Mouse (Mus musculus) MEL (cell line): ENCODE results near the gene Alox15. TPM values are rescaled to one million over a fixed set of nuclear protein-coding genes. Genes with fewer than 3 reads are reported as not detected.
A peak's percentile ranks its signal among the peaks of the same experiment; 100 is the strongest.

Source experiments
- DNase-seq: peaks from one replicate; pipeline ENCODE4 v3.0.0; 2011; ENCODE audit warnings: low read depth, low spot score
- H3K27ac ChIP-seq: 2 replicates; pipeline ENCODE4 v1.5.1; 2012; ENCODE audit warnings: low read depth, mild to moderate bottlenecking, control low read depth, low read length, moderate library complexity; ENCODE audit not compliant: control insufficient read depth
- H3K27me3 ChIP-seq, 2 experiments: fragments of 150-350 bp in 1 of 2; sonication (generic) in 1 of 2; 2 replicates each; pipeline ENCODE4 v1.6.1; 2012; ENCODE audit warnings: low read length in 2 of 2, mild to moderate bottlenecking in 2 of 2, improper control_type of control experiment in 1 of 2, moderate library complexity in 1 of 2; ENCODE audit not compliant: insufficient read depth in 2 of 2, control insufficient read depth in 1 of 2
- H3K36me3 ChIP-seq, 2 experiments: 2 replicates each; pipeline ENCODE4 v1.6.1; 2012 to 2014; ENCODE audit warnings: low read length in 2 of 2, improper control_type of control experiment in 1 of 2, inconsistent platforms in 1 of 2, mild to moderate bottlenecking in 1 of 2; ENCODE audit not compliant: insufficient read depth in 2 of 2, control insufficient read depth in 1 of 2
- H3K4me1 ChIP-seq, 2 experiments: fragments of 150-350 bp in 1 of 2; sonication (generic) in 1 of 2; 2 replicates each; pipeline ENCODE4 v1.6.1; 2012; ENCODE audit warnings: low read length in 2 of 2, improper control_type of control experiment in 1 of 2, mild to moderate bottlenecking in 1 of 2; ENCODE audit not compliant: insufficient read depth in 2 of 2, control insufficient read depth in 1 of 2
- H3K4me3 ChIP-seq, 2 experiments: fragments of 150-350 bp in 1 of 2; sonication (generic) in 1 of 2; 2 replicates each; pipeline ENCODE4 v1.5.1; 2012; ENCODE audit warnings: low read depth in 2 of 2, low read length in 2 of 2, mild to moderate bottlenecking in 2 of 2, moderate library complexity in 2 of 2, control low read depth in 1 of 2, improper control_type of control experiment in 1 of 2; ENCODE audit not compliant: control insufficient read depth in 1 of 2, insufficient read depth in 1 of 2
- H3K79me2 ChIP-seq: 2 replicates; pipeline ENCODE4 v1.6.1; 2012; ENCODE audit warnings: mild to moderate bottlenecking, low read length, moderate library complexity; ENCODE audit not compliant: control insufficient read depth, poor library complexity, insufficient read depth
- H3K9ac ChIP-seq: 2 replicates; pipeline ENCODE4 v1.6.1; 2012; ENCODE audit warnings: low read depth, mild to moderate bottlenecking, control low read depth, low read length, moderate library complexity; ENCODE audit not compliant: control insufficient read depth, poor library complexity, severe bottlenecking
- H3K9me3 ChIP-seq: fragments of 150-350 bp; sonication (generic); replicated peaks from 2 replicates; pipeline ENCODE4 v1.6.1; 2012; ENCODE audit warnings: mild to moderate bottlenecking, low read length, improper control_type of control experiment, moderate library complexity; ENCODE audit not compliant: insufficient read depth
- BHLHE40 ChIP-seq: IDR thresholded peaks from 2 replicates; pipeline ENCODE4 v1.6.1; 2012; ENCODE audit warnings: low read depth, mild to moderate bottlenecking, inconsistent platforms, low read length, improper control_type of control experiment, borderline replicate concordance
- CHD2 ChIP-seq: IDR thresholded peaks from 2 replicates; pipeline ENCODE4 v1.6.1; 2011; ENCODE audit warnings: low read length, improper control_type of control experiment
- CTCF ChIP-seq, 3 experiments: IDR thresholded peaks in 2 of 3; conservative IDR thresholded peaks in 1 of 3; 2 replicates each; pipeline ENCODE4 v1.5.1; 2011 to 2012; ENCODE audit warnings: low read length in 3 of 3, low read depth in 2 of 3, mild to moderate bottlenecking in 2 of 3, improper control_type of control experiment in 1 of 3, inconsistent platforms in 1 of 3, mixed read lengths in 1 of 3, moderate library complexity in 1 of 3; ENCODE audit not compliant: control insufficient read depth in 1 of 3, insufficient read depth in 1 of 3, poor library complexity in 1 of 3, severe bottlenecking in 1 of 3
- E2F4 ChIP-seq: IDR thresholded peaks from 2 replicates; pipeline ENCODE4 v1.6.1; 2011; ENCODE audit warnings: low read depth, low read length, improper control_type of control experiment, borderline replicate concordance
- GABPA ChIP-seq: IDR thresholded peaks from 2 replicates; pipeline ENCODE4 v1.6.1; 2012; ENCODE audit warnings: low read depth, mild to moderate bottlenecking, inconsistent platforms, low read length, improper control_type of control experiment, moderate library complexity
- MXI1 ChIP-seq: IDR thresholded peaks from 2 replicates; pipeline ENCODE4 v1.6.1; 2011; ENCODE audit warnings: mild to moderate bottlenecking, low read depth, low read length, improper control_type of control experiment
- MYB ChIP-seq: IDR thresholded peaks from 2 replicates; pipeline ENCODE4 v1.6.1; 2011; ENCODE audit warnings: mild to moderate bottlenecking, low read depth, low read length, improper control_type of control experiment
- MYC ChIP-seq: IDR thresholded peaks from 2 replicates; pipeline ENCODE4 v1.6.1; 2011; ENCODE audit warnings: low read depth, mild to moderate bottlenecking, low read length, improper control_type of control experiment, moderate library complexity
- NELFE ChIP-seq: IDR thresholded peaks from 2 replicates; pipeline ENCODE4 v1.6.1; 2011; ENCODE audit warnings: low read depth, low read length, improper control_type of control experiment
- NRF1 ChIP-seq: IDR thresholded peaks from 2 replicates; pipeline ENCODE4 v1.6.1; 2014; ENCODE audit warnings: low read depth, mild to moderate bottlenecking, inconsistent platforms, low read length, improper control_type of control experiment, moderate library complexity; ENCODE audit not compliant: poor library complexity, insufficient read depth, severe bottlenecking
- POLR2AphosphoS2 ChIP-seq: IDR thresholded peaks from 2 replicates; pipeline ENCODE4 v1.6.1; 2011; ENCODE audit warnings: low read length, improper control_type of control experiment
- RAD21 ChIP-seq: IDR thresholded peaks from 2 replicates; pipeline ENCODE4 v1.6.1; 2011; ENCODE audit warnings: mild to moderate bottlenecking, low read depth, low read length, improper control_type of control experiment
- RCOR1 ChIP-seq: IDR thresholded peaks from 2 replicates; pipeline ENCODE4 v1.6.1; 2012; ENCODE audit warnings: low read depth, mild to moderate bottlenecking, inconsistent platforms, low read length, improper control_type of control experiment
- SIN3A ChIP-seq: IDR thresholded peaks from 2 replicates; pipeline ENCODE4 v1.6.1; 2012; ENCODE audit warnings: low read length, improper control_type of control experiment, inconsistent platforms
- SMC3 ChIP-seq: IDR thresholded peaks from 2 replicates; pipeline ENCODE4 v1.6.1; 2011; ENCODE audit warnings: low read depth, low read length, improper control_type of control experiment
- TAL1 ChIP-seq: IDR thresholded peaks from 2 replicates; pipeline ENCODE4 v1.6.1; 2012; ENCODE audit warnings: mild to moderate bottlenecking, inconsistent platforms, low read length, moderate library complexity, mixed read lengths
- TBP ChIP-seq: IDR thresholded peaks from 2 replicates; pipeline ENCODE4 v1.8.0; 2011; ENCODE audit warnings: low read depth, low read length, improper control_type of control experiment
- TCF12 ChIP-seq: IDR thresholded peaks from 2 replicates; pipeline ENCODE4 v1.6.1; 2014; ENCODE audit warnings: low read depth, mild to moderate bottlenecking, inconsistent platforms, low read length, improper control_type of control experiment, moderate library complexity
- UBTF ChIP-seq: IDR thresholded peaks from 2 replicates; pipeline ENCODE4 v1.6.1; 2012; ENCODE audit warnings: low read depth, mild to moderate bottlenecking, inconsistent platforms, low read length, improper control_type of control experiment, moderate library complexity, borderline replicate concordance; ENCODE audit not compliant: insufficient read depth
- USF1 ChIP-seq: IDR thresholded peaks from 2 replicates; pipeline ENCODE4 v1.6.1; 2014; ENCODE audit warnings: low read depth, mild to moderate bottlenecking, inconsistent platforms, low read length, improper control_type of control experiment, moderate library complexity
- USF2 ChIP-seq, 2 experiments: IDR thresholded peaks; 2 replicates each; pipeline ENCODE4 v1.6.1; 2011 to 2012; ENCODE audit warnings: improper control_type of control experiment in 2 of 2, low read length in 2 of 2, borderline replicate concordance in 1 of 2, inconsistent platforms in 1 of 2, low read depth in 1 of 2, mild to moderate bottlenecking in 1 of 2; ENCODE audit not compliant: insufficient read depth in 1 of 2
- ZC3H11A ChIP-seq: IDR thresholded peaks from 2 replicates; pipeline ENCODE4 v1.6.1; 2012; ENCODE audit warnings: low read depth, mild to moderate bottlenecking, inconsistent platforms, low read length, improper control_type of control experiment
- ZMIZ1 ChIP-seq: IDR thresholded peaks from 2 replicates; pipeline ENCODE4 v1.6.1; 2012; ENCODE audit warnings: low read depth, mild to moderate bottlenecking, inconsistent platforms, low read length, improper control_type of control experiment, moderate library complexity
- polyA plus RNA-seq, 2 experiments: library from polyadenylated mRNA; stranded (reverse) in 1 of 2; unstranded in 1 of 2; fragments of >175 nt in 1 of 2; fragments of >200 nt in 1 of 2; gene quantifications; 2 replicates each; pipeline versions ENCODE4 v1.2.1 to v1.2.4; 2012; ENCODE audit warnings: low replicate concordance in 2 of 2, low read depth in 1 of 2; ENCODE audit not compliant: insufficient read length in 2 of 2, insufficient read depth in 1 of 2, missing spikeins in 1 of 2
- total RNA-seq: library from RNA; depleted of rRNA; stranded (reverse); fragments of 300-350 nt; gene quantifications from 2 replicates; pipeline ENCODE4 v1.2.3, GENCODE M21; 2012

The Alox15 gene
- total and polyA plus RNA-seq, 3 experiments, result not detected

- no peak for TF ChIP-seq SIN3A
- peak; percentile 93 for TF ChIP-seq MYC
- no peak for TF ChIP-seq USF2 (IDR thresholded peaks at IDR 0.05; ENCODE audit: borderline replicate concordance in 1 of 2, insufficient read depth in 1 of 2, low read depth in 1 of 2, low read length in 2 of 2)
- no peak for TF ChIP-seq MYB
- no peak for TF ChIP-seq POLR2AphosphoS2
- no peak for TF ChIP-seq TBP
- TF ChIP-seq NRF1, result no peak
- TF ChIP-seq USF1, result no peak
- TF ChIP-seq GABPA, result no peak
- no peak for TF ChIP-seq CHD2
- no peak for TF ChIP-seq TCF12
- peak; percentile 72 for TF ChIP-seq SMC3
- TF ChIP-seq BHLHE40, result no peak
- TF ChIP-seq E2F4, result no peak
- TF ChIP-seq MXI1, result peak; percentile 53; the same call in 1 of the 2 replicates
- TF ChIP-seq NELFE, result no peak
- TF ChIP-seq RAD21, result peak; percentile 69
- no peak for TF ChIP-seq UBTF
- no peak for TF ChIP-seq TAL1
- peak; percentile 53 for TF ChIP-seq ZC3H11A
- TF ChIP-seq RCOR1, result no peak
Observed at GRCm38 (mm10) chr11:70313833-70314232, 38.0 kb downstream of the Alox15 start (continued).

DNA sequence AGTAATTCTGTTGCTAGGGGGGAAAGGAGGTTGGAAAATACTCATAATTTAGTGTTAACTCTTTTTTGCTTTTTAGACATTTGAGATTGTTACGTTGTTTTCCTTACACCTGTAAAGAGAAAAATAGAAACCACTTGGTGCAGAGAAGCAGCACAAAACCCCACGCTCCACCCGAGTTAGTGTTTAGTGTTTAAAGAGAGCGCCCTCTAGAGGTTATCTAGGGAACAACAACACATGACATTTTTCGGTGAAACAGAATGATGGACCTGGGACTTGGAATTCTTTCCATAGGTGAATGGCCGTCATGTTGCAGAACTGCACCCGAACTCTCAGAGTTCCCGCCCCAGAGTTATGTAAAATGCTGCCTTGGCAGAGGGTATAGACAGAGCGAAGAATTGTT, 42.5 kb downstream of the Alox15 start:
- peak; percentile 69 for DNase-seq
- TF ChIP-seq ZMIZ1 (no peak), RAD21 (peak; percentile 48), SMC3 (peak; percentile 62), ZC3H11A (peak; percentile 36; the same call in 1 of the 2 replicates), CTCF (IDR thresholded peaks at IDR 0.05 in 2 of 3, conservative IDR thresholded peaks at IDR 0.05 in 1 of 3; ENCODE audit: control insufficient read depth in 1 of 3, insufficient read depth in 1 of 3, low read depth in 2 of 3, low read length in 3 of 3, poor library complexity in 1 of 3, severe bottlenecking in 1 of 3) (peak; percentile 50 to 88 (median 82))
- H3K4me1 ChIP-seq, result peaks cover 0 to 5% of the 10 kb centered on the region in 2 experiments; a peak in 3 of 4 replicates

More for the DNA sequence above, 42.5 kb downstream of the Alox15 start:
- Histone ChIP-seq H3K27me3 (peaks cover 0 to 3% of the 10 kb centered on the region in 2 experiments; a peak in 2 of 4 replicates), H3K36me3 (no peaks in the 10 kb centered on the region), H3K27ac (no peak overlapping the region), H3K79me2 (no peaks in the 10 kb centered on the region), H3K4me3 (no peak overlapping the region), H3K9ac (no peak overlapping the region), H3K9me3 (no peaks in the 10 kb centered on the region)
